ENCODE assay signal across 1 mouse cellular context in the genomic region with DNA sequence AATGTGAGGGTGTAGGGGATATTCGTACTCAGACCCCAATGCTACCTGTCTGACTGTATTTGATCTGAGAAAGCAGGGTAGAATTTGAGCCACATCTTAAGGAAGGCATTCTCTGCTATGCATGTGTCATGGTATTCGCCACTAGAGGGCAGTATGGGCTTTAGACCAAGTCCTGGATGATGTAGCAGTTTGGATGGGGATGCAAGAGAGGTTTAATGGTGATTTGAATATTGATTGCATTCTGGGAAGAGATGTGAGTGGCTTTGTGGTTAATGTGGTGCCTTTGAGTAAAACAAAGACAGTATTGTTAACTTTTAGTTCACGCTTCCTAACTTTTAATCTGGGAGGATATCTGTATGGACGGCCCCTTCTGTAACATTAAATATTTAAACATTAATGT.
A peak's percentile ranks its signal among the peaks of the same experiment; 100 is the strongest.
TF ChIP-seq lines count a peak whose summit lies in the region.

No protein-coding gene starts in this region.

TF ChIP-seq in CH12.LX, 34 proteins besides CTCF, POLR2A, EP300 and RAD21 (continued from another document):
- TF ChIP-seq HCFC1 (IDR thresholded peaks at IDR 0.05; ENCODE audit: low read depth, low read length) = no peak
- no peak for TF ChIP-seq KAT2A (IDR thresholded peaks at IDR 0.05; ENCODE audit: insufficient replicate concordance, low read length)
- no peak for TF ChIP-seq CHD1 (IDR thresholded peaks at IDR 0.05; ENCODE audit: low read depth, low read length)
- no peak for TF ChIP-seq UBTF (IDR thresholded peaks at IDR 0.05; ENCODE audit: low read depth, low read length)
- no peak for TF ChIP-seq GABPA (IDR thresholded peaks at IDR 0.05; ENCODE audit: insufficient replicate concordance, low read depth, low read length)
- peak; percentile 59 for TF ChIP-seq BHLHE40 (IDR thresholded peaks at IDR 0.05; ENCODE audit: low read depth, low read length)
- TF ChIP-seq SIN3A (IDR thresholded peaks at IDR 0.05; ENCODE audit: low read length) = 0 out of 2 replicates have a peak, but pooled peaks have one; percentile 30
- TF ChIP-seq MAZ (IDR thresholded peaks at IDR 0.05; ENCODE audit: low read depth, low read length) = 0 out of 2 replicates have a peak, but pooled peaks have one; percentile 10
- no peak for TF ChIP-seq POLR2AphosphoS2 (IDR thresholded peaks at IDR 0.05; ENCODE audit: low read depth, low read length)
- TF ChIP-seq MAX (IDR thresholded peaks at IDR 0.05; ENCODE audit: low read length) = no peak
- no peak; the same call in 1 of the 2 replicates for TF ChIP-seq MXI1 (IDR thresholded peaks at IDR 0.05; ENCODE audit: low read depth, low read length)
- no peak for TF ChIP-seq NELFE (IDR thresholded peaks at IDR 0.05; ENCODE audit: low read depth, low read length)
- peak; percentile 41; the same call in 1 of the 2 replicates for TF ChIP-seq IRF4 (IDR thresholded peaks at IDR 0.05; ENCODE audit: low read depth, low read length)
- TF ChIP-seq ZC3H11A (IDR thresholded peaks at IDR 0.05; ENCODE audit: low read depth, low read length) = peak; percentile 16; the same call in 1 of the 2 replicates
